Mouse (Mus musculus): ENCODE measurements around the gene Emc4. TPM values are rescaled to one million over a fixed set of nuclear protein-coding genes. Genes with fewer than 3 reads are reported as not detected.

Emc4 gene
- total and polyA plus RNA-seq, 3 experiments: 171 to 201 TPM; not detected in 1

DNA sequence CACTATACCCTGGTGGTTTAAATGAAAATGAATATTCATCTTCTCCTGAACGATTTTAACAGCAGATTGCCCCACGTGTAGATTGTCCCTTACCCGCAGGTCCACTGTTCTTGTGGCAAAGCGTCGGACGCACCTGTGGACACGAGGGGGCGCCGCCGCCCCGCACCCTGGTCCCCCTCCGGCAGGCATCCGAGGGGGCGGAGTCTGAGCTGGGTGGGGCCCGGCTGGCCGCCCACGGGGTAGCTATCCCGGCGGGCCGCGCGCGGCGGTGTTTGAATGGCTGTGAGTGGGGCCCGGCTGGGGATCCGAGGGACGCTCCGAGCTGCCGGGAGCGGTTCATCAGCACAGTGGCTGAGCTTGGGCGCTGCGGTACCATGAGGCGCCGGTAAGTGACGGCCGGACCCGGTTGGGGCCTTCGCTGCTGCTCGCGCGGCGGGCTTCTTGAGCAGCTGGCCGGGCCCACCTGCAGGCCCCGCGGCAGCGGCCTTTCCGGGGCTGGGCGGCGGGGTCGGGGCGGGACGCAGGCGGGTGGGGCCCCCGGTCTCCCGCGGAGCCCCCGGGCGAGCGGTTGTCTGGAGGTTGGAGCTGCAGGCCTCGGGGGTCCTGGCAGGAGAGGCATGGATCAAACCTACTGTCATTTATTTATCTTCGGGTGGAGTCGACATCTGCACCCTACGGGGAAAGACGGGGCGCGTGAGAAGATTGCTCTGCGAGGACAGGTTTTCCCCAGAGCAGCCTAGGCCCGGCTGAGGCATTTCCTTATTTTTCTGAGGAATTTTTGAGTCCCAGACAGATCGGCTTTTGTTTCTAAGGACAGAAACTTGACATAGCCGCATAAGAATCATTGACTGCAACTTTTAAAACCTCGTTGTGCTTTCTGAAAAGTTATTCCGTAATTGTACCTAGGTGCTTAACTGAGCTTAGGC is 11.4 kb upstream of the Emc4 start, which contains the start of gene Katnbl1:
Gene Katnbl1, plus strand, starts transcription at position 239 of the 926 bp plus-strand sequence.
- Histone ChIP-seq H3K27ac (ENCODE audit: control insufficient read depth, low read depth, low read length) (peak within 1 kb of the TSS; percentile 74), H3K4me1 (ENCODE audit: control insufficient read depth in 1 of 2, insufficient read depth in 2 of 2, low read length in 2 of 2) (peaks cover 5 to 7% of the 10 kb centered on the region in 2 experiments), H3K27me3 (ENCODE audit: control insufficient read depth in 1 of 2, insufficient read depth in 2 of 2, low read length in 2 of 2) (no peaks in the 10 kb centered on the region), H3K9ac (ENCODE audit: control insufficient read depth, low read depth, low read length, poor library complexity, severe bottlenecking) (peak within 1 kb of the TSS; percentile 97), H3K36me3 (ENCODE audit: control insufficient read depth in 1 of 2, insufficient read depth in 2 of 2, low read length in 2 of 2) (peaks cover 0 to 25% of the 10 kb centered on the region in 2 experiments; a peak in 3 of 4 replicates), H3K79me2 (ENCODE audit: control insufficient read depth, insufficient read depth, low read length, poor library complexity) (peaks cover 40% of the 10 kb centered on the region), H3K4me3 (ENCODE audit: control insufficient read depth in 1 of 2, insufficient read depth in 1 of 2, low read depth in 2 of 2, low read length in 2 of 2) (peak within 1 kb of the TSS; percentile 90 to 93), H3K9me3 (replicated peaks; ENCODE audit: insufficient read depth, low read length) (no peaks in the 10 kb centered on the region)
- DNase-seq (ENCODE audit: low read depth, low spot score): peak; percentile 98
- TF ChIP-seq MXI1 (IDR thresholded peaks at IDR 0.05; ENCODE audit: low read depth, low read length): peak; percentile 96
- TF ChIP-seq MYC (IDR thresholded peaks at IDR 0.05; ENCODE audit: low read depth, low read length): peak; percentile 98
- TF ChIP-seq SIN3A (IDR thresholded peaks at IDR 0.05; ENCODE audit: low read length): peak; percentile 95
- TF ChIP-seq MAX (IDR thresholded peaks at IDR 0.05; ENCODE audit: low read length): peak; percentile 89
- TF ChIP-seq TCF12 (IDR thresholded peaks at IDR 0.05; ENCODE audit: low read depth, low read length): peak; percentile 62
- no peak for TF ChIP-seq CHD2 (IDR thresholded peaks at IDR 0.05; ENCODE audit: low read length)
- TF ChIP-seq SMC3 (IDR thresholded peaks at IDR 0.05; ENCODE audit: low read depth, low read length): peak; percentile 98
- peak; percentile 88 for TF ChIP-seq POLR2AphosphoS2 (IDR thresholded peaks at IDR 0.05; ENCODE audit: low read length)
- peak; percentile 92 to 93 for TF ChIP-seq POLR2A (IDR thresholded peaks at IDR 0.05; ENCODE audit: control insufficient read depth in 1 of 2, insufficient read depth in 1 of 2, low read depth in 1 of 2, low read length in 2 of 2, poor library complexity in 1 of 2)
- no peak for TF ChIP-seq E2F4 (IDR thresholded peaks at IDR 0.05; ENCODE audit: borderline replicate concordance, low read depth, low read length)
- TF ChIP-seq RAD21 (IDR thresholded peaks at IDR 0.05; ENCODE audit: low read depth, low read length): no peak; the same call in none of the 2 replicates
- no peak for TF ChIP-seq GABPA (IDR thresholded peaks at IDR 0.05; ENCODE audit: low read depth, low read length)
- peak; percentile 80 for TF ChIP-seq TBP (IDR thresholded peaks at IDR 0.05; ENCODE audit: low read depth, low read length)
- TF ChIP-seq EP300 (IDR thresholded peaks at IDR 0.05; ENCODE audit: low read depth in 1 of 2, low read length in 2 of 2): peak in 1 of 2 experiments; percentile 26; a peak in 2 of 4 replicates
- TF ChIP-seq ZNF384 (IDR thresholded peaks at IDR 0.05; ENCODE audit: low read depth, low read length): 0 out of 2 replicates have a peak, but pooled peaks have one; percentile 11
- no peak; the same call in 1 of the 2 replicates for TF ChIP-seq KAT2A (conservative IDR thresholded peaks at IDR 0.05; ENCODE audit: low read depth, low read length)
- no peak for TF ChIP-seq POLR2AphosphoS5 (IDR thresholded peaks at IDR 0.05; ENCODE audit: borderline replicate concordance, low read depth, low read length)
- peak; percentile 98 for TF ChIP-seq UBTF (IDR thresholded peaks at IDR 0.05; ENCODE audit: borderline replicate concordance, insufficient read depth, low read depth, low read length)
- no peak for TF ChIP-seq MAFK (IDR thresholded peaks at IDR 0.05; ENCODE audit: borderline replicate concordance, low read depth, low read length)
- no peak for TF ChIP-seq RCOR1 (IDR thresholded peaks at IDR 0.05; ENCODE audit: low read depth, low read length)
- peak; percentile 90 for TF ChIP-seq MAZ (IDR thresholded peaks at IDR 0.05; ENCODE audit: low read depth, low read length)
- TF ChIP-seq NRF1 (IDR thresholded peaks at IDR 0.05; ENCODE audit: insufficient read depth, low read depth, low read length, poor library complexity, severe bottlenecking): 0 out of 2 replicates have a peak, but pooled peaks have one; percentile 26
- peak; percentile 58; the same call in 1 of the 2 replicates for TF ChIP-seq USF1 (IDR thresholded peaks at IDR 0.05; ENCODE audit: low read depth, low read length)
- TF ChIP-seq ETS1 (IDR thresholded peaks at IDR 0.05; ENCODE audit: low read depth, low read length): peak; percentile 45; the same call in 1 of the 2 replicates
- no peak for TF ChIP-seq MEF2A (IDR thresholded peaks at IDR 0.05; ENCODE audit: extremely low read depth, insufficient replicate concordance, low read depth, low read length, poor library complexity, severe bottlenecking)
- TF ChIP-seq TAL1 (IDR thresholded peaks at IDR 0.05; ENCODE audit: low read length): no peak
- TF ChIP-seq CHD1 (IDR thresholded peaks at IDR 0.05; ENCODE audit: low read depth, low read length): peak; percentile 91; the same call in 1 of the 2 replicates
- TF ChIP-seq MYB (IDR thresholded peaks at IDR 0.05; ENCODE audit: low read depth, low read length): no peak
- peak; percentile 96 for TF ChIP-seq NELFE (IDR thresholded peaks at IDR 0.05; ENCODE audit: low read depth, low read length)
- no peak for TF ChIP-seq JUND (IDR thresholded peaks at IDR 0.05; ENCODE audit: low read depth, low read length)
- peak; percentile 93 for TF ChIP-seq ZC3H11A (IDR thresholded peaks at IDR 0.05; ENCODE audit: low read depth, low read length)
- TF ChIP-seq ZMIZ1 (IDR thresholded peaks at IDR 0.05; ENCODE audit: low read depth, low read length): peak; percentile 93
- TF ChIP-seq ELF1 (IDR thresholded peaks at IDR 0.05; ENCODE audit: low read depth, low read length): peak; percentile 16; the same call in 1 of the 2 replicates
- TF ChIP-seq BHLHE40 (IDR thresholded peaks at IDR 0.05; ENCODE audit: borderline replicate concordance, low read depth, low read length): peak; percentile 43; the same call in 1 of the 2 replicates
- TF ChIP-seq GATA1 (IDR thresholded peaks at IDR 0.05; ENCODE audit: low read depth, low read length): no peak
